Mouse (Mus musculus): ENCODE measurements around the gene Cenpp. TPM values are rescaled to one million over a fixed set of nuclear protein-coding genes. Genes with fewer than 3 reads are reported as not detected.

Gene Cenpp
- polyA plus RNA-seq, 1 experiment from 2014 or later: 25.8 TPM

GRCm38 (mm10) chr13:49433268-49434029, 219.1 kb downstream of the Cenpp start:
- no peaks in the 10 kb centered on the region for H3K9me3 ChIP-seq (ENCODE audit: control insufficient read depth, low read length)
- H3K4me3 ChIP-seq (ENCODE audit: low read depth, low read length): no peak overlapping the region
- H3K4me1 ChIP-seq (ENCODE audit: control insufficient read depth, insufficient read depth, low read length): no peaks in the 10 kb centered on the region
- no peak overlapping the region for H3K4me2 ChIP-seq (ENCODE audit: low read depth)
- no peaks in the 10 kb centered on the region for H3K27me3 ChIP-seq (ENCODE audit: control insufficient read depth, insufficient read depth, low read length)
- 0 out of 2 replicates have a peak, but pooled peaks cover 2% of the 10 kb centered on the region for H3K36me3 ChIP-seq (ENCODE audit: control insufficient read depth, insufficient read depth, low read length)
- no peak overlapping the region for H3K9ac ChIP-seq (ENCODE audit: low read length)
- DNase-seq (ENCODE audit: low spot score) (no peak), ATAC-seq (ENCODE audit: insufficient read depth, low FRiP score, low TSS enrichment) (no peak)
- WGBS: 90% methylated on average over 2 of the region's 2 CpGs
- no peak overlapping the region for H3K27ac ChIP-seq (ENCODE audit: low read depth, low read length)

GRCm38 (mm10) chr13:49430529-49430928, 222.1 kb downstream of the Cenpp start:
- no peak overlapping the region for H3K4me3 ChIP-seq (ENCODE audit: low read depth, low read length)
- H3K27ac ChIP-seq (ENCODE audit: low read depth, low read length): no peak overlapping the region
- H3K36me3 ChIP-seq (ENCODE audit: control insufficient read depth, insufficient read depth, low read length): 0 out of 2 replicates have a peak, but pooled peaks cover 2% of the 10 kb centered on the region
- WGBS: 86% methylated on average over 4 of the region's 4 CpGs
- ATAC-seq (ENCODE audit: insufficient read depth, low FRiP score, low TSS enrichment): no peak
- no peaks in the 10 kb centered on the region for H3K9me3 ChIP-seq (ENCODE audit: control insufficient read depth, low read length)
- H3K4me2 ChIP-seq (ENCODE audit: low read depth): no peak overlapping the region
- no peaks in the 10 kb centered on the region for H3K4me1 ChIP-seq (ENCODE audit: control insufficient read depth, insufficient read depth, low read length)
- H3K9ac ChIP-seq (ENCODE audit: low read length): no peak overlapping the region
- no peak for DNase-seq (ENCODE audit: low spot score)
- H3K27me3 ChIP-seq (ENCODE audit: control insufficient read depth, insufficient read depth, low read length): no peaks in the 10 kb centered on the region

- ATAC-seq (ENCODE audit: insufficient read depth, low FRiP score, low TSS enrichment) (no peak), DNase-seq (ENCODE audit: low spot score) (no peak)
- 86% methylated on average over 1 of the region's 1 CpGs for WGBS
- no peak overlapping the region for H3K27ac ChIP-seq (ENCODE audit: low read depth, low read length)
- no peaks in the 10 kb centered on the region for H3K36me3 ChIP-seq (ENCODE audit: control insufficient read depth, insufficient read depth, low read length)
- H3K9ac ChIP-seq (ENCODE audit: low read length): no peak overlapping the region
- H3K4me3 ChIP-seq (ENCODE audit: low read depth, low read length): no peak overlapping the region
- H3K4me1 ChIP-seq (ENCODE audit: control insufficient read depth, insufficient read depth, low read length): no peaks in the 10 kb centered on the region
- H3K4me2 ChIP-seq (ENCODE audit: low read depth): no peak overlapping the region
- no peaks in the 10 kb centered on the region for H3K27me3 ChIP-seq (ENCODE audit: control insufficient read depth, insufficient read depth, low read length)
- H3K9me3 ChIP-seq (ENCODE audit: control insufficient read depth, low read length): no peaks in the 10 kb centered on the region
These were observed 224.4 kb downstream of the Cenpp start for GRCm38 (mm10) chr13:49428042-49428675.

- H3K27ac ChIP-seq (ENCODE audit: low read depth, low read length): no peak overlapping the region
- no peaks in the 10 kb centered on the region for H3K27me3 ChIP-seq (ENCODE audit: control insufficient read depth, insufficient read depth, low read length)
- ATAC-seq (ENCODE audit: insufficient read depth, low FRiP score, low TSS enrichment) (no peak), DNase-seq (ENCODE audit: low spot score) (no peak)
- H3K4me3 ChIP-seq (ENCODE audit: low read depth, low read length): no peak overlapping the region
- H3K4me2 ChIP-seq (ENCODE audit: low read depth): no peak overlapping the region
- no peaks in the 10 kb centered on the region for H3K9me3 ChIP-seq (ENCODE audit: control insufficient read depth, low read length)
- H3K9ac ChIP-seq (ENCODE audit: low read length): no peak overlapping the region
- H3K4me1 ChIP-seq (ENCODE audit: control insufficient read depth, insufficient read depth, low read length): peaks cover 8% of the 10 kb centered on the region
- WGBS: 90% methylated on average over 3 of the region's 3 CpGs
- no peaks in the 10 kb centered on the region for H3K36me3 ChIP-seq (ENCODE audit: control insufficient read depth, insufficient read depth, low read length)
These were observed 225.8 kb downstream of the Cenpp start for GRCm38 (mm10) chr13:49426736-49427135.

- ATAC-seq (ENCODE audit: insufficient read depth, low FRiP score, low TSS enrichment) (no peak), DNase-seq (ENCODE audit: low spot score) (no peak)
- H3K27ac ChIP-seq (ENCODE audit: low read depth, low read length): no peak overlapping the region
- WGBS: 25% methylated on average over 4 of the region's 4 CpGs
- H3K4me1 ChIP-seq (ENCODE audit: control insufficient read depth, insufficient read depth, low read length): peaks cover 11% of the 10 kb centered on the region
- H3K36me3 ChIP-seq (ENCODE audit: control insufficient read depth, insufficient read depth, low read length): no peaks in the 10 kb centered on the region
- no peaks in the 10 kb centered on the region for H3K27me3 ChIP-seq (ENCODE audit: control insufficient read depth, insufficient read depth, low read length)
- H3K9me3 ChIP-seq (ENCODE audit: control insufficient read depth, low read length): no peaks in the 10 kb centered on the region
- peak overlapping the region; percentile 75 for H3K9ac ChIP-seq (ENCODE audit: low read length)
- peak overlapping the region; percentile 86 for H3K4me3 ChIP-seq (ENCODE audit: low read depth, low read length)
- peak overlapping the region; percentile 93 for H3K4me2 ChIP-seq (ENCODE audit: low read depth)
These were observed 230.6 kb downstream of the Cenpp start for GRCm38 (mm10) chr13:49421959-49422358.

- DNase-seq (ENCODE audit: low spot score) (peak; percentile 25), ATAC-seq (ENCODE audit: insufficient read depth, low FRiP score, low TSS enrichment) (peak; percentile 57)
- Histone ChIP-seq H3K36me3 (ENCODE audit: control insufficient read depth, insufficient read depth, low read length) (no peaks in the 10 kb centered on the region), H3K9me3 (ENCODE audit: control insufficient read depth, low read length) (no peaks in the 10 kb centered on the region), H3K9ac (ENCODE audit: low read length) (peak overlapping the region; percentile 75), H3K27me3 (ENCODE audit: control insufficient read depth, insufficient read depth, low read length) (no peaks in the 10 kb centered on the region), H3K4me2 (ENCODE audit: low read depth) (peak overlapping the region; percentile 93), H3K4me1 (ENCODE audit: control insufficient read depth, insufficient read depth, low read length) (peaks cover 11% of the 10 kb centered on the region), H3K4me3 (ENCODE audit: low read depth, low read length) (peak overlapping the region; percentile 86), H3K27ac (ENCODE audit: low read depth, low read length) (no peak overlapping the region; the same call in 1 of the 2 replicates)
- under 1% methylated on average over 15 of the region's 15 CpGs for WGBS
These were observed 231.0 kb downstream of the Cenpp start for GRCm38 (mm10) chr13:49421606-49421917.

- DNase-seq (ENCODE audit: low spot score): peak; percentile 98
- Histone ChIP-seq H3K27ac (ENCODE audit: low read depth, low read length) (peak within 1 kb of the TSS; percentile 55; the same call in 1 of the 2 replicates), H3K4me1 (ENCODE audit: control insufficient read depth, insufficient read depth, low read length) (peaks cover 11% of the 10 kb centered on the region), H3K36me3 (ENCODE audit: control insufficient read depth, insufficient read depth, low read length) (no peaks in the 10 kb centered on the region), H3K9me3 (ENCODE audit: control insufficient read depth, low read length) (no peaks in the 10 kb centered on the region), H3K9ac (ENCODE audit: low read length) (peak within 1 kb of the TSS; percentile 77), H3K27me3 (ENCODE audit: control insufficient read depth, insufficient read depth, low read length) (no peaks in the 10 kb centered on the region), H3K4me3 (ENCODE audit: low read depth, low read length) (peak within 1 kb of the TSS; percentile 86), H3K4me2 (ENCODE audit: low read depth) (peak within 1 kb of the TSS; percentile 93)
- peak; percentile 98 for ATAC-seq (ENCODE audit: insufficient read depth, low FRiP score, low TSS enrichment)
- under 1% methylated on average over 66 of the region's 69 CpGs for WGBS
These were observed 231.6 kb downstream of the Cenpp start, which contains the start of gene Ippk for GRCm38 (mm10) chr13:49420754-49421605. Gene Ippk (plus strand): TSS chr13:49421249.

All from neural tube, embryonic 11.5 days (tissue).